Mouse (Mus musculus) kidney, postnatal 0 days (tissue): Measurements from ENCODE around the gene Rab20. TPM values are rescaled to one million over a fixed set of nuclear protein-coding genes. Genes with fewer than 3 reads are reported as not detected.
A peak's percentile ranks its signal among the peaks of the same experiment; 100 is the strongest.

Experiments
- ATAC-seq: fragments of 200-750 bp; cut with Nextera tagmentation; replicated peaks from 2 replicates; pipeline ENCODE4 v1.8.0; 2017; ENCODE audit warnings: low read depth, moderate number of reproducible peaks, moderate TSS enrichment, moderate library complexity; ENCODE audit not compliant: low FRiP score
- DNase-seq: peaks from one replicate; pipeline ENCODE4 v3.0.0-alpha.2; 2016; ENCODE audit warnings: low spot score
- H3K27ac ChIP-seq: fragments of 300-500 bp; sonication (generic); 2 replicates; pipeline ENCODE4 v1.5.1; 2014; ENCODE audit warnings: mild to moderate bottlenecking
- H3K27me3 ChIP-seq: fragments of 300-500 bp; sonication (generic); 2 replicates; pipeline ENCODE4 v1.6.1; 2014; ENCODE audit warnings: low read length, mixed read lengths; ENCODE audit not compliant: insufficient read depth
- H3K36me3 ChIP-seq: fragments of 300-500 bp; sonication (generic); 2 replicates; pipeline ENCODE4 v1.6.1; 2014; ENCODE audit warnings: low read length, mixed read lengths; ENCODE audit not compliant: insufficient read depth
- H3K4me1 ChIP-seq: fragments of 300-500 bp; sonication (generic); replicated peaks from 2 replicates; pipeline ENCODE4 v1.6.1; 2014; ENCODE audit warnings: antibody characterized with exemption, low read length, mixed read lengths; ENCODE audit not compliant: insufficient read depth
- H3K4me2 ChIP-seq: fragments of 300-500 bp; sonication (generic); 2 replicates; pipeline ENCODE4 v1.6.1; 2014; ENCODE audit warnings: mild to moderate bottlenecking, low read length, moderate library complexity, mixed read lengths
- H3K4me3 ChIP-seq: fragments of 300-500 bp; sonication (generic); replicated peaks from 2 replicates; pipeline ENCODE4 v1.5.1; 2014; ENCODE audit warnings: low read depth, low read length
- H3K9ac ChIP-seq: fragments of 300-500 bp; sonication (generic); 2 replicates; pipeline ENCODE4 v1.6.1; 2014; ENCODE audit warnings: low read depth, low read length
- H3K9me3 ChIP-seq: fragments of 300-500 bp; sonication (generic); replicated peaks from 2 replicates; pipeline ENCODE4 v1.6.1; 2016; ENCODE audit warnings: low read length, inconsistent platforms, mixed read lengths
- CTCF ChIP-seq: IDR thresholded peaks from 2 replicates; pipeline ENCODE4 v1.5.1; 2016; ENCODE audit warnings: antibody characterized with exemption, low read depth, mild to moderate bottlenecking, moderate library complexity
- WGBS: fragments of 180-500 bp; shearing (Covaris S2); extraction: QIAGEN DNeasy Blood & Tissue Kit; methylation state at CpG from one replicate; pipeline ENCODE4 v1.1.7; 2014; 5-methylcytosine and 5-hydroxymethylcytosine counted together
- polyA plus RNA-seq: library from polyadenylated mRNA; unstranded; fragments of >200 nt; fragmentation: Nextera tagmentation; extraction: Ambion mirVana; gene quantifications from 2 replicates; pipeline ENCODE4 v1.2.1, GENCODE M21; 2015

Rab20 gene
- polyA plus RNA-seq, 1 experiment from 2014 or later = 48.0 TPM

DNA sequence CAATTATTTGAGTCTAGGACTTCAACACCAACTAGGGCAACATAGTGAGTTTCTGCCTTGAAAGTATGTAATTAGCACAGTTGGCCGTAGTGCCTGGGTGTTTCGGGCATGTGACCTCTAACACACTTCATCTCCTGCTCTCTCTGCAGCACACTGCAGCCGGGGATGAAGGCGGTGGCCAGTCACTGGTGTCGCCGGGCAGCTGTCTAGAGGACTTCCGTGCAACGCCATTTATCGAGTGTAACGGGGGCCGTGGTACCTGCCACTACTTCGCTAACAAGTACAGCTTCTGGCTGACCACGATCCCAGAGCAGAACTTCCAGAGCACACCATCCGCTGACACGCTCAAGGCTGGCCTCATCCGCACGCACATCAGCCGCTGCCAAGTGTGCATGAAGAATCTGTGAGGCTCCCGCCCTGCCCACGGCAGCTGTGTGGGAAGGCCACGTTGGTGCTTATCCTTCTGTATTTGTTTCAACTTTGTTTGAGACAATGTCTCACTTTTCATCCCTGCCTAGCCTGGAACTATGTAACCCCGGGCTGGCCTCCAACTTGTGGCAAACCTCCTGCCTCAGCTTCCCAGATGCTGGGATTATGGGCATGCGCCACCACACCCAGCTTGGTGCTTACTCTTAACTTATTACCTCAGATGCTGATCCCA, 30.5 kb downstream of the Rab20 start:
- Histone ChIP-seq H3K4me3 (no peak overlapping the region), H3K36me3 (peaks cover 50% of the 10 kb centered on the region), H3K4me1 (no peaks in the 10 kb centered on the region), H3K9me3 (no peaks in the 10 kb centered on the region), H3K9ac (no peak overlapping the region), H3K4me2 (no peak overlapping the region), H3K27me3 (no peaks in the 10 kb centered on the region), H3K27ac (no peak overlapping the region)
- ATAC-seq (no peak), DNase-seq (no peak)
- no peak for TF ChIP-seq CTCF
- WGBS = 91% methylated on average over 23 of the region's 23 CpGs

DNA sequence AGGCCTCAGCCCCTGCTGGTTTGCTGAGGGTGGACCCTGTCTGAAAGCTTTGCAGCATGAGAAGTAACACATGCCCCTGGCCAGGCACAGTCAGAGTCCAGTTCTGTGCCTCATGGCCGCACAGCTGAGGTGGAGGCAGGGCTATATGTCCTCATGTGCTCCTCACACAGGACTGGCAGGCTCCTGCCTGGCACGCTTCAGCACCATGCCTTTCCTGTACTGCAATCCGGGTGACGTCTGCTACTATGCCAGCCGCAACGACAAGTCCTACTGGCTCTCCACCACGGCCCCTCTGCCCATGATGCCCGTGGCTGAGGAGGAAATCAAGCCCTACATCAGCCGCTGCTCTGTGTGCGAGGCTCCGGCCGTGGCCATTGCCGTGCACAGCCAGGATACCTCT, 32.7 kb downstream of the Rab20 start:
- TF ChIP-seq CTCF = no peak
- no peak overlapping the region for H3K4me3 ChIP-seq
- H3K27me3 ChIP-seq = no peaks in the 10 kb centered on the region
- peaks cover 71% of the 10 kb centered on the region for H3K36me3 ChIP-seq
- H3K9ac ChIP-seq = no peak overlapping the region
- 96% methylated on average over 13 of the region's 13 CpGs for WGBS
- no peaks in the 10 kb centered on the region for H3K4me1 ChIP-seq
- no peak overlapping the region for H3K27ac ChIP-seq
- no peak for ATAC-seq
- H3K9me3 ChIP-seq = no peaks in the 10 kb centered on the region
- DNase-seq = no peak
- no peak overlapping the region for H3K4me2 ChIP-seq

DNA sequence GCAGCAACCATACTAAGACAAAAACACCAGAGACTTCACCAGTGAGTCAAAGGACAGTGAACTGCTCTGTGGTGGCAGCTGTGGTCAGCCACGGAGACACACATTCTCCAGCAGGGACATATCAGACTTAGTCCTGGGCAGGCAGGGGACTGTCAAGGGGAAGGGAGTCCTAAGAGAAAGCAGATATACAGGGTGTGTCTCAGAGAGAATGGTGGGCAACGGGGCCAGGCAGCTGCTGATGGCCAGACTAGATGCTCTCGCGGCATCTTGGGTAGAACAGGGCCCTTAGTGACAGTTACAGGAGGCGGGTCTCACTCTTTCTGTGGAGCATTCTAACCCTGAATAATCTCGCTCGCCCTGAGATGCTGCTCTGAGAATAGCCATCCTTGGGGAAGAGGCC, 34.3 kb downstream of the Rab20 start:
- Histone ChIP-seq H3K4me3 (no peak overlapping the region), H3K4me2 (no peak overlapping the region), H3K27ac (no peak overlapping the region), H3K36me3 (peaks cover 87% of the 10 kb centered on the region), H3K9ac (no peak overlapping the region), H3K4me1 (no peaks in the 10 kb centered on the region), H3K9me3 (no peaks in the 10 kb centered on the region), H3K27me3 (no peaks in the 10 kb centered on the region)
- 79% methylated on average over 7 of the region's 7 CpGs for WGBS
- TF ChIP-seq CTCF = no peak
- DNase-seq = no peak
- no peak for ATAC-seq

DNA sequence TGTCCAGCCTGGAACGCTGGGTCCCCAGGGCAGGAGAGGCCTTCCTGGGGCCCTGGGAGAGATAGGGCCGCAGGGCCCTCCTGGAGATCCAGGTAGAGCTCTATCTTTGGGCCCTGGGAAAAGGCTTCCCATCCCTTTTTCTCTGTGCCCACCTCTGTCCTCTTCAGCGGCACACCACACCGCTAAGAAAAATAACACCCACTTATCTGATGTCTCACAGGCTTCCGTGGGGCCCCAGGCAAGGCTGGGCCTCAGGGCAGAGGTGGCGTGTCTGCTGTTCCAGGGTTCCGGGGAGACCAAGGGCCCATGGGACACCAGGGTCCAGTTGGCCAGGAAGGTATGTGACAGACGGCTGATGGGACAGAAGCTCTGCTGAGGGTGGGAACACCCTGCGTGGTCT, 34.9 kb downstream of the Rab20 start:
- WGBS = 89% methylated on average over 9 of the region's 9 CpGs
- H3K4me2 ChIP-seq = no peak overlapping the region

DNA sequence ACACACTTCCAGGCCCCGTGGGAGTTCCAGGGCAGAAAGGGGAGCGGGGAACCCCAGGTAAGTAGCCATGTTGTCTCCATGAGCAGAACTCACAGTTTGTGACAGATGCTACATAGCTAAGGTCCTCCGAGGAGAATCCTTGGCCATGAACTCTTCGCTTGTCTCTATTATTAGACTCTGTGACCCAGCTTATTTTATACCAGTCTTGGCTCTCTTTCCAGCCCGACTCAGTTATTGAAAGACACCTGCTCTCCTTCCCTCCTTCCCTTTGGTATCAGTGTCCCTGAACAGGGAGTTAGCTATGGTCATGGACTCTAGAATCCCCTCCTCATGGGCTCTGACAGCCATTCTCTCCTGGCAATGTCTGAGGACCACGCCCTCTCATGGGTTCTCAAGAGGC, 37.2 kb downstream of the Rab20 start:
- DNase-seq = no peak
- no peak overlapping the region for H3K4me3 ChIP-seq
- no peak for TF ChIP-seq CTCF
- H3K4me1 ChIP-seq = no peaks in the 10 kb centered on the region
- H3K27ac ChIP-seq = no peak overlapping the region
- no peaks in the 10 kb centered on the region for H3K27me3 ChIP-seq
- no peak overlapping the region for H3K4me2 ChIP-seq
- WGBS = 93% methylated on average over 6 of the region's 6 CpGs
- ATAC-seq = no peak
- peaks cover 80% of the 10 kb centered on the region for H3K36me3 ChIP-seq
- no peak overlapping the region for H3K9ac ChIP-seq
- no peaks in the 10 kb centered on the region for H3K9me3 ChIP-seq

More for the DNA sequence above, 34.9 kb downstream of the Rab20 start:
- ATAC-seq (no peak), DNase-seq (no peak)
- H3K9ac ChIP-seq = no peak overlapping the region
- peaks cover 87% of the 10 kb centered on the region for H3K36me3 ChIP-seq
- H3K27ac ChIP-seq = no peak overlapping the region
- TF ChIP-seq CTCF = no peak
- H3K27me3 ChIP-seq = no peaks in the 10 kb centered on the region
- H3K4me3 ChIP-seq = no peak overlapping the region
- no peaks in the 10 kb centered on the region for H3K9me3 ChIP-seq
- H3K4me1 ChIP-seq = no peaks in the 10 kb centered on the region

DNA sequence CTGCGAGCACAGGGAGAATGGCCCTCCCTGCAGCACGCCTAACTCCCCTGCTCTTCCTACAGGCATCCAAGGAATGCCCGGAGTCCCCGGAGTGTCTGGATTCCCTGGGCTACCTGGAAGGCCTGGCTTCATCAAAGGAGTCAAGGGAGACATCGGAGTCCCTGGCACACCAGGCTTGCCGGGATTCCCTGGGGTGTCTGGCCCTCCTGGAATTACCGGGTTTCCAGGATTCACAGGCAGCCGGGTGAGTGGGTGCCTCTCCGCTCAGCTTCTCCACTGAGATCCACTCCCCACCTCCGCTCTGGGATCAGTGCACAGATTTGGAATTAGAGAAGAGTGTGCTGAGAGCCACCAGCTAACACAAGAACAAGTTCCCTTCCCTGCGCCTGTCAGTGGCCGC, 40.6 kb downstream of the Rab20 start:
- 62% methylated on average over 12 of the region's 12 CpGs for WGBS
- no peak for ATAC-seq
- no peak overlapping the region for H3K9ac ChIP-seq
- no peak overlapping the region for H3K27ac ChIP-seq
- no peak overlapping the region for H3K4me2 ChIP-seq
- H3K36me3 ChIP-seq = peaks cover 85% of the 10 kb centered on the region
- no peak for DNase-seq
- H3K4me3 ChIP-seq = no peak overlapping the region
- no peak for TF ChIP-seq CTCF
- no peaks in the 10 kb centered on the region for H3K27me3 ChIP-seq
- H3K4me1 ChIP-seq = no peaks in the 10 kb centered on the region
- H3K9me3 ChIP-seq = no peaks in the 10 kb centered on the region

DNA sequence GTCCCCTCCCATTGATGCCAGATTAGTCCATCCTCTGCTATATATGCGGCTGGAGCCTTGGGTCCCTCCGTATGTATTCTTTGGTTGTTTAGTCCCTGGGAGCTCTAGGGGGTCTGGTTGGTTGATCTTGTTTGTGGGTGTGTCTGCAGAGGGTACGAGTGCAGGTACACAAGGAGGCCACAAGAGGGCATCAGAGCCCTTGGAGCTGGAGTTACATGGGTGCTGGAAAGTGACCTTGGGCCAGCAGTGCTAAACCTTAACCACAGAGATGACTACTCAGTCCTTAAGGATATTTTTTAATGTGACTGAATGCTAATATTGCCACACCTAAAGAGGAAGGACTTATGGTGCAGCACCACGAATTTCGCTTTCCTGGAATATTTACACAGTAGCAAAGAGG, 47.8 kb downstream of the Rab20 start:
- H3K27ac ChIP-seq = no peak overlapping the region
- peak; percentile 70 for TF ChIP-seq CTCF
- no peak overlapping the region for H3K9ac ChIP-seq
- no peak overlapping the region for H3K4me2 ChIP-seq
- no peaks in the 10 kb centered on the region for H3K4me1 ChIP-seq
- H3K36me3 ChIP-seq = peaks cover 82% of the 10 kb centered on the region
- ATAC-seq (0 out of 2 replicates have a peak, but pooled peaks have one; percentile 18), DNase-seq (no peak)
- WGBS = 72% methylated on average over 5 of the region's 5 CpGs
- H3K4me3 ChIP-seq = no peak overlapping the region
- no peaks in the 10 kb centered on the region for H3K27me3 ChIP-seq
- H3K9me3 ChIP-seq = no peaks in the 10 kb centered on the region
